Mouse (Mus musculus): ENCODE results near the gene Dqx1.
A peak's percentile ranks its signal among the peaks of the same experiment; 100 is the strongest.

Gene Dqx1

DNA sequence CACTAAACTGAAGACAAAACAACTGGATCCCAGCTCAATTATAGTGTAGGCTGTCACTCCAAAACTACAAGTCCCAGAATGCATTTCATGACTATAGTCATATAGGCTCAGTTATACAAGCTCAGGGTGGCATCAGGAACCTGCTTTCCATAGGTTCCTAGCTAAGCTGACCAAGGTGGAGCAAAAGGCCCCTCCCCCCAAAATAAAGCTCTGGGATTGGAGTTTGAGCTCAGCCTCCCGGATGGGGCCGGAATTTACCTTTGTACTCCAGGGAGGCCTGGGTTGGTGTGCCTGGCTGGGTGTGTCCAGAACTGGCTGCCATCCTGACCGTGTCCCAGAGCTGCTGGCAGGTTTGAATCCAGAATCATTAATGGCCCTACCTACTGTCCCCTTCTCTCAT, at the start of gene Dqx1:
Dqx1 (plus strand) TSS at position 55 of the 400 bp plus-strand sequence.
- peak; percentile 67 for DNase-seq (ENCODE audit: low spot score)

DNA sequence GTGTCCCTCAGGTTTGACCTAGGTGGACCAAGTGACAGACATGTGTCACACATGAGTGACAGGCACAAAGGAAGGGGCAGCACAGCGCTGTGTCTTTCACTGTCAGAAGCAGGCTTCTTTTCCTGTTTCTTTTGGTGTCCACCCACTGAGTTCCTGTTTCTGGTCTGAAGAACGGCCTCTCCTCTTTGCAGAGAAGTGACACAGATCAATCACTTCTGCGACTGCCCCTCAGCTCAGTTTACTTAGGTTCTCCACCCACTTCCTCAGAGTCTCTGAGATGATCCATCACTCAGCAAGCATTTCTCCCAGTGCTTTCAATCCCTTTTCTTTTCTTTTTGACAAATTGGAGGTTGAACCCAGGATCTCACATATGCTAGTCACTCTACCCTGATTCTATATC, 49.0 kb upstream of the Dqx1 start:
- DNase-seq (ENCODE audit: low spot score), result no peak

DNA sequence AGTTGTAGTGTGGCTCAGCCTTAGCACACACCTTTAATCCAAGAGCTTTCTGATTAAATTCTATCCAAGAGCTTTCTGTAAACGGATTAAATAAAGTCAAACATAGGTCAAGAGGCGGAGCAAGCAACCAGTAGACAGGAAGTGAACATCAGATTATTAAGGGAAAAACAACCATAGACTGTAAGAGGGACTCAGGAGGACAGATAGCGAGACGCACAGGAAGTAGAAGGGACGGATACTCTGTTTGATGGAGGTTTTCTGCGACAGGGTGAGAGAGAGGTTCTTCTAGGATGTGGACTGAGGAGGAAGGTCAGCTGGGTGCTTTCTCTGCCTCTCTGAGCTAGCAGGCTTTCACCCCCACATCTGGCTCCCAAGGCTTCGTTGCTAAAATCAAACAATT, 47.6 kb upstream of the Dqx1 start:
- DNase-seq (ENCODE audit: low spot score), result no peak

DNA sequence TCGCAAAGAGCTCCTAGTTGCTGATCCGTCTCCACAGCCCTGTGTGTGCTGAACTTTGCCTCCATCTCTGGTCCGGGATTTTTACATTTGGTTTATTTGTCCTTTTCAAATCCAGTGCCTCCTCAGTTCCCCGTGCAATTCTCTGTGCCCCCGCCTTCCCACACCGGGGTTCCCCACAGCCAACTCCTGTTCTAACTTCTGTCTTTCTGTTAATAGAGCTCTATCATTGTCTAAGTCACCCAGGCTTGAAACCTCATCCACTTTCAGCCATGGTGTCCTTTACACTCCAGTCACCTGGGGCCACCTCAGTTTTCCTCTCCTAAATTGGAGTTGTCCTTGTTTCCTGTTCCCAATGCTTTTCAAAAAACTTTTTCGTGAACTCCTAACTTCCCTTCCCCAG, 46.4 kb upstream of the Dqx1 start:
- no peak for DNase-seq (ENCODE audit: low spot score)

DNA sequence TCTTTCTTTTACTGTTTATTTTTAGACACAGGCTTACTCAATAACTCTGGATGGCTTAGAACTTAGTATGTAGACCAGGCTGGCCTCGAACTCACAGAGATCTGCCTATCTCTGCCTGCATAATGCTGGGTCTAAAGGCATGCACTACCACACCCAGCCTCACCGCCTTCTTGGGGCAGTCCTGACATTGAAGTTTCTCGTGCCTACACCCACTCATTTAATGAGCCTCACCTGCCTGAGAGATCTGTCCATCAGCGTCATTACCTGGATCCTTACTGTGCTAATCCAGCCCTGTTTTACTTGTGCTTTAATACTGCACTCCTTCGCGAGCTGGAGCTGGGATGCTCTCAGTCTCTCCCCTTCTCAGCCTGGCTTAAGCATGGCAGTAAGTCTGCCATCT, 45.9 kb upstream of the Dqx1 start:
- DNase-seq (ENCODE audit: low spot score), result no peak

DNA sequence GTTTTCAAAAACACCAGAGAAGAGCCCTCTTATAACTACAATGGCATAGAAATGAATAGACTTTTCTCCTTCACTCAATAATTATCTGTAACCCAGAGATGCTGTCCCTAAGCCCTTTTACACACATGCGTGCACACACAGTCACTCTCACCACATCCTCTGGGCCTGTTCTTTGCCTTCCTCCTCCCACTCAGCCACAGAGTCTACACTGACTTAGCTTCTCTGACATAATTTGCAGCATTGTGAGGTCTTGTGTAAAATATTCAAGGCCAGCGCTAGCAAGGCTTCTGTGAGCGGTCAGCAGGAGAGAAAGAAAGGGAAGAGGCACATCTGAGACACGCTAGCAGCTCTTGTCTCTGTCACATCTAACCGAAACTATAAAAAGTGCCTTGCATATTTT, 44.2 kb upstream of the Dqx1 start:
- no peak for DNase-seq (ENCODE audit: low spot score)

DNA sequence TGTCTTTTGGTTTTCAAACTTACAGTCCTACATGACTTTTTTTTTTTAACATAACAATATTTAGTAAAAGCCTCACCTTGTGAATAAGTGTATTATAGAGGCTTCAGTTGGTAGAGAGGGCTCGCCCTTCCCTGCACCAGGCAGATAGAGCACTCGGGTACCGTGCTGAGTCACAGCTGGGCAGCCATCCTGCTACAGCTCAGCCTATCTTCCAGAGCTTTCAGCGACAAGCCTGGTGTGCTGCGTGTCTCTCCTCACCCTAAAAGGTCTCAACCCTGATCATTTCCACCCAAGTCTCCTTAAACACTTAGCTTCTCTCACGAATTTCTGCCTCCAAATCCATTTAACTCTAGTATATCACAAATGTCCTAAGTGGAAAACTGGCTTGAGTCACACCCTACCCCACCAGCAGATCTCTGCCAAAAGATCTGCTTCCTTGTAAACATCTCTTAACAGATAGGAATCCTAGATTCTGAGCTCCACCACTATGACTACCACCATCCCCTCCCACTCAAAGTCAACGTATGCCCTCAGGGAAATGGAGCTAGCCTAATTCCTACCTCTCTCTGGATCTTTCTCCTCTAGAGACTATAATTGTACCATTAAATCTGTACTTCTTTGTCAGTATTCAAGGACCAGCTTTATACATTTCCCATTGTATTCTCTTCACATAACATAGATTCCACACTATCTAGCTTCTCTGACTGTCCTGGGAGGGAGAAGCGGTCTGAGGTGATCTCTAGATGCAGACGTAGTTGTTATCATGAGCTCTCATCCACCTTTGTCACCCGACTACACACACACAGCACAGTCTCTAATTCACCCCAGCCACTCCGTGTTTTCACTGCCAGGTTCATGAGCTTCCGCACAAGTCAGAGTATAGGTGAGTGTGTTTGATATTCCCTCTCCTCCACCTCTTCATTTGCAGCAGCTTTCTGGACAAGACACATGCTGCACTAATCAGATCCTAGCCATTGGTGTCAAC, 42.9 kb upstream of the Dqx1 start:
- DNase-seq (ENCODE audit: low spot score), result peak; percentile 47

DNA sequence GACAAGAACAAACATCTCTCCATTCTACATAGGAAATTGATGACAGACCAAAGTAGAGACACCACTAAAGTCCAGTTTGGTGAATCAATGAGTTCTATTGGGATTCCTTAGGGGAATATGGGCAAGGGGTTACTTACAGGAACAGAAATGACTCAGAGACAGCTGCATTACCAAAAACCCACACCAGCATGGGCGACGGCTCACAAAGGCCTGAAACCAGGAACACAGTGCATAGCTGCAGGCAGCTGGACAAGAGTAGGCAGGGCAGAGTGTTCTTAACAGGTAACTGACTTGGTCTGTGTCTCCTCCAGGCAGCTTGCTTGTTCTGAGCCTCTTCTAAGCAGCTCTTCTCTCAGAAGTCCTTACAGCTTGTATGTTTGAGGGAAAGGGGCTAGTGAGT, 41.9 kb upstream of the Dqx1 start:
- no peak for DNase-seq (ENCODE audit: low spot score)

DNA sequence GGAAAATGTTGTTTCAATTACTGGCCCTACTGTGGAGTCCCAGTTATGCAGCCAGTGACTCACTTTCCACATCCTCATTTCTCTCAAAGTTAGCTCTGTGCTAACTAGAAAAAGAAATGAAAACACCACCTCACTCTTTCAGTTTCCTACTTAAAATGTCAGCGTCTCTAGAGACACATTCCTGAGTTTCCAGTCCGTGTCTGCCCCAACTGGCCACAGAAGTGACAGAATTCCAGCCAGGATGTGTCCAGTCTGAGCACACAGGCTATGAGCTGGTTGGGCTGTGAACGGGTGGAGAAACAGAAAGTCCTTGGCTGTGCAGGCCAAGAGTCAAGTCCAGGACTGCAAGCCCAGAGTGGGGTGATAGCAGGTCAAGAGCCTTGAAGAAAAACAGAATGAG, 40.5 kb upstream of the Dqx1 start:
- DNase-seq (ENCODE audit: low spot score), result peak; percentile 53

DNA sequence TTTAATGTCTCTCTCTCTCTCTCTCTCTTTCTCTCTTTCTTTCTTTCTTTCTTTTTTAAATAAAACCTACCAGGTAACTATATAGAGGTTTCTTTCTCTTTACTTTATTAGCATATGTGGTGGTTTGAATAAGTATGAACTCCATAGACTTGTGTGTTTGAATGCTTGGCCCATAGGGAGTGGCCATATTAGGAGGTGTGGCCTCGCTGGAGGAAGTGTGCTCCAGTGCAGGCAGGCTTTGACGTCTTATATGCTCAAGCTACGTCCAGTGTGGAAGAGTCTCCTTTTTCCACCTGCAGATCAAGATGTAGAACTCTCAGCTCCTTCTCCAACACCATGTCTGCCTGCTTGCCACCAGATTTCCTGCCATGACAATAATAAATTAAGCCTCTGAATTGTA, 38.6 kb upstream of the Dqx1 start:
- DNase-seq (ENCODE audit: low spot score), result no peak

DNA sequence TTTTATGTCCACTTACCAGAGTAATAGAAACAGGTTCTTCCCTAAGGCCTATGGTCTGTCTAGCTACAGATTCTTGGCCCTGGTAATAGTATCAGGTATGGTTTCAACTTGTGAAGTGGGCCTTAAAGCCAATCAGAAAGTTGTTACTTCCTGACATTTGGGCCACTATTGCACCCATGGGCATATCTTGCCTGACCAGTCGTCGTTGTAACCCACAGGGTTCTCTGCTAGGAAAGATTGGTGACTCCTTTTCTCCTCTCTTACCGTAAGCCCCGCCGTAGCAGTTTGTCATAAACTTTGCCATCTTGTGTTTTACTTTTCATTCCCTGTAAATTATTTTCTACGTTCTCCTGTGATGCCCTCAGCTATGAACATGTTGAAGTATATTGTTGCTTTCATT, 37.5 kb upstream of the Dqx1 start:
- no peak for DNase-seq (ENCODE audit: low spot score)

DNA sequence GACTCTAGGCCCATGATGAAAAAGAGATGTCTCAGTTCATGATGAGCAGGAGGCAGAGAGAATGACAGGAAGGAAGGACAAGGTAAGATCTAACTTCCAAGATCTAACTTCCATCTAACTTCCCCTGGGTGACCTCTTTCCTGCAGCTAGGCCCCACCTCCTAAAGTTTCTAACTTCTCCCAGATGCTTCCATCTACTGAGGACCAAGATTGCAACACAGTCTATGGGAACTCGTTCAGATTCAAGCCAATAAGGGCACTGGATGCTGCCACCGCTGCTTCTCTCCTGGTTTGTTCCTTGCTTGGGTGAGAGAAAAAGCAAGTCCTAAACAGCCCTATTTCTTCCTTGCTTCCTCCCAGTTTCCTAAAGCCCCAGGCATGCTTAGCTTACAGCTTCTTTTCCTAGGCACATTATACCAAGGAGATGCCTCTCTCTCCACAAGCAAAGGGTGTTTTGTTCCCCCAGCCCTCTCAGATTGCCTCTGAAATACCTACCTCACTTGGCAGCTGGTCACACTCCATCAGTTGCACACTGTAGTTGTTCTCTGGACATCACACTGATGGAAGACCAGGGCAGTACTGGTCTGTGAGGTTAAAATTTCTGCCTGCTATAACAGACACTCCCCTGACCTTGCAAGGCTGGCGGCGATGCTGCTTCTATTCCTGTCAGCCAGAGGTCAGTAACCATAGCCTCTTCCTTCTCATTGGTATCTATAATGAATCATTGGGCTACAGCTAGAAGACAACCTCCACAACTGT, 36.6 kb upstream of the Dqx1 start:
- DNase-seq (ENCODE audit: low spot score), result no peak

DNA sequence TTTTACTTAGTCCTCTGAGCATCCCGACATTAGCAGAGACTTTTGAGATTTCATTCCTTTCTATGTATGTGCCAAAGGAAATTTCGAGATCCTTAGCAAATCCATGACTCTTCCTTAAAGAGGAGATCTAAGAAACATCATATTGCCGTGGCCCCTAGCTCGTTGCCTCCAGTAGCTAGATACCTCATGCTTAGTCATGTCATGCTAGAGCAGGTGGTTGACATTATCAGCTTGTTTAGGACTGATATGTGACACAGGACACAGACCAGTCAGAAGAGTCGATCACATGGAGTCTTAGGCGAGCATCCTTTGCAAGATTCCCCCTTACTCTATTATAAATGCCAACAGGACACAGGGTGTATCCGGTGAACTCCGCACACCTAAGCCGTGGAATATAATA, 34.6 kb upstream of the Dqx1 start:
- no peak for DNase-seq (ENCODE audit: low spot score)

DNA sequence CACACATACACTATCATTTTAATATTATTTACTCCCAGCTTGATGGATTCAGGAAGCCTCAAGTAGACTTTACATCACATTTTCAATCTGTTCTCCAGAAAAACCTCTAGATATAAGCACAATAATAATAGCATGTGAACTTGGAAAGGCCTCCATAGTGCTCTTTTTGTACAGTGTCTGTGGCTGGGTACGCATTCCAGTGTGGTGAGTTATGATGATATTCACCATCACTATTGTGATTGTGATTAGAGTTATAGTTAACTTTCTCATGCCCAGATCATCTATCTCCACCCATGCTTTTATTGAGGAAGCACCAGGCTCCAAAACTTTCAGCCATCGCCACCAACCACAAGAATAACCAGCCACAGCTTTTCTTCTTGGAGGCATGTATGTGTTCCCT, 33.9 kb upstream of the Dqx1 start:
- DNase-seq (ENCODE audit: low spot score), result no peak

DNA sequence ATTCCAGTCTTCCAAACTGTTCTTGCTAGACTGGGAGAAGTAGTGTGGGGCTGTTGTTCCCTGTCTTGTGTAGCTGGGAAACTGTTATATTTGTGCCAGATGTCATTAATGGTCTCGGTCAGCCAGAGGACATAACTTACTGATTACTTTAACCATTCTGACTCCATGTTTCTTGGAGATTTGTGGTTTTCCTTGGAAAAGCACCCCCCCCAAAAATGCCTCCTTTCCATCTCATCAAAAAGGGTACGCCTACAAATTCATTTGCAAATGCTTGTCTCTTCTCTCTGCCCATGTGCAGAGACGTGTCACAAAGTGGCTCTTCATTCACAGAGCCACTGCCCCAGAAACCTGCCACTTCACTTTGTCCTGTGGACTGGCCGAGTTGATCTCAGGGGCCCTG, 33.2 kb upstream of the Dqx1 start:
- no peak for DNase-seq (ENCODE audit: low spot score)

DNA sequence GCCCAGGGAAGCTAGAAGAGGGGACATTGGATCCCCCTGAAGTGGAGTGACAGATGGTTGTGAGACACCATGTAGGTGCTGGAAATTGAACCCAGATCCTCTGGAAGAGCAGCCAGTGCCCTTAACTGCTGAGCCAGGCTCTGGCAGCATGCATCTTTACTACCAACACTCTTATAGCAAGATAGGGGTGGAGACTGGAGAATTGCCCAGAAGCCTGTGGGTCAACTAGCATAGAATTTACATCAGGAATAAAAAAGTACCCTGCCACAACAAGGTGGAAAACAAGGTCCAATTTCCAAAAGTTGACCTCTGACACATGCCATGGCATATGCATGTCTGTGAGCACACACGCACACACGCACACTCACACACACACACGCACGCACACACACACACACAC, 32.4 kb upstream of the Dqx1 start:
- DNase-seq (ENCODE audit: low spot score), result no peak

DNA sequence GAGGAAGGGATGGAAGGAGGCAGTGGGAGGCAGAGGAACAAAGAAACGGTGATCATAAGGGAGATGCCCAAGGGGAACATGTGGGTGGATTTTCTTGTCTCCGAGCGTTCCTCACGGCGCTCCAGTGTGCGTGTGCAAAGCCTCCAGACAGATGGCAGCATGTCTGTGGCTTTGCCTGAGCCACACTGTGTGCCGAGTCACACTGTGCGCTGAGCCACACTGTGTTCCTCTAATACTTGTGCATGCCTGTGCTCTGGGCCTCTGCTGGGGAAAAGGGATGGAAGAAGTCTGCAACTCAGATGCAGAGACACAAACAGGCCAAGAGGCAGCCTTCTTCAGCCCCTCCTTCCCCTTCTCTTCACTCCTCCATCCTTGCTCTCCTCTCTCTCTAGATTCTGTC, 30.4 kb upstream of the Dqx1 start:
- DNase-seq (ENCODE audit: low spot score), result no peak

DNA sequence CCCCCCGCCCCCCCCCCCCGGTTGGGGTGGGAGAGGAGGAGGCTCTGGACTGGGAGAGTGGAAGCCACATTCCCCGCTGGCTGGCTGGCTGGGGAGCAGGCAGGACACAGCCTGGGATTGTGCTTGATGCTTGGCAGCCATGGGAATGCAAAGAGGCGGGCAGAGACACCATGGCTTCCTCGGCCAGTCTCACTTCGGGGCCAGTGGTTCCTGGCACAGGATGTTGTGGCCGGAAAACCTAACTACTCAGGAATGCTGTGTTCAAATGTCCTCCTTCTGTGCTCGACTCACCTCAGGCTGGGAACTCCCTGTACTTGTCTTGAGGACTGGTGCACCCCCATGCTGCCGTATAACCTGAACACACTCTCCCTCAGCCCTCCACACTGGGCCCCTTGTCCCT, 29.9 kb upstream of the Dqx1 start:
- DNase-seq (ENCODE audit: low spot score), result no peak

DNA sequence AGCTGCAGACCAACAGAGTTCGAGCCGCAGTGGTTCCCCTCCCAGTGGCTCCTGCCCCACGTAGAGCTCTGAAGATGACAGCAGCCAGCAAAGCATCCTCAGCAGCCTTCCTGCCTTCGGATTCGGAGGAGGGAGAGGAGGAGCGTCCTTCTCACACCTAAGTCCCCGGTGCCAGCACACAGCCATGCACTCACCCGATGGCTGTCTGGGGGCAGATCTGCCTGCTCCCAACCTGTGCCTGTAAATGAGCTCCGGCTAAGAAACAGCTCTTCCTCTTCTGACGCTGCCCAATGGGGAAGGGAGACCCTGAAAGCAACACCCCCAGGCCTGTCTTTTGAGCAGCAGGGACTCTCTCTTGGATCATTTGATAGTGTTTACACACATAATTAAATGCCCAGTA, 27.9 kb upstream of the Dqx1 start:
- no peak for DNase-seq (ENCODE audit: low spot score)

DNA sequence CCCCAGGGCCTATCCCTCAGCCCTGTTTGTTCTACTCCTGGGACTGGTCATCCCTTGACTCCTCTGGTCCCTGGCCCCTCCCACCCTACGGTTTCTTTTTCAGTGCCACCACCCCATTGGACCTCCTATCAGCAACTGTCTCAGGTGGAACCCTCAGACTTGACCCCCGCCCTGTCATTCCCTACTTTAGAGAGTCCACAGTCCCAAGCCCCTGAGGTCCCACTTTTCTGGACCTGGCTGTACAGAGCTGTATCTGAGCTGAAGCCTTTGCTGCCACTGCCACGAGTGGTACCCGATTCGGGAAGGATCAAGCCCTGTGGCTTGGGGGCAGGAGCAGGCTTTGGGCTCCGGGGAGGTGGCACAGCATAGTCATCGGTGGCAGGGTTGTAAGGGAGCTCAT, 26.5 kb upstream of the Dqx1 start:
- DNase-seq (ENCODE audit: low spot score), result no peak

DNA sequence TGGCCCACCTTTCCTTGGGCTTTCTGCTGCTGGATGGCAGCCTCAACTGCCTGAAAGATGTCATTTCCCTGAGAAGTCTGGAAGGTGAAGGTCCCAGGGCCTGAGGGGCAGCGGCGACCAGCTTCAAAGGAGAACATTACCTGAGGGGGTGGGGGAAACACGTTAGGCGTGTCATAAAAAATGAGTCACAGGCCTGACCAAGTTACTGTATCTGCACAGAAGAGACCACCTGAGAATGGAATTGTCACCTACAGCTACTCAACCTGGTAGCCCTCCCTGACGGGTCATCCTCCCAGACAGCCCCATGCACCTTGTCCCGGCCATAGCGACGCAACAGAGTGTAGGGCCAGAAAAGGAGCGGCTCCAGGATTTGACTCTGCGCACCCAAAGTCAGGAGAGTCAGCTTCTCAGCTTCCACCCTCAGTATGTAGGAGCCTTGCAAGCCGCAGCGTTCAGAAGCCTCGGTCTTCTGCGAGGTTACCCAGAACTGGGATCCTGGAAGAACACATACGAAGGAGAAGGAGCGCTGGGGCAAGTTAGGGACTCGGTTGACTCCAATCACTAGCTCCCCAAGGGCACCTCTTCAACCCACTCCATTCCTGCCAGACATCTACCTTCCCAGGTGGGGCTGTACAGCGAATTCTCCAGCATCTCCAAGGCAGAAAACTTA, 25.6 kb upstream of the Dqx1 start:
- DNase-seq (ENCODE audit: low spot score), result no peak

DNA sequence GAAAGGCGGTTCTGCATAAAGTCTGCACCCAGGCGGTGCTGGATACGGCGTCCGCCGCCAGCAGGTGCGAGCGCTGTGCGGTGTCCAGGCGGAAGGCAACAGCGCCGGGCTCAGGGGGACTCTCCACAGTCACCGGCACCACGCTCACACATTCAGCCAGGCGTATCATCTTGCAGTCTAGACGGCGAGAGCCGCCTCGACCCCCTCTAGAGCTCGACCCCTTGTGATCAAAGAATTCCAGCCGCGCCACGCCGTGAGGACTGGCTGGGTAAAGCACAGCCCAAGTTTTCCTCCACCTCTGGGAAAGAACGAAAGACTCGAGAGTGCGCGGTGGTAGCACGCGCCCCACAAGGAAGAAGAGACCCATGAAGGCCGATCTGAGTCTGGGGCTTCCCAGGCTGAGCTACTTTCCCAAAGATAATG, 24.9 kb upstream of the Dqx1 start:
- DNase-seq (ENCODE audit: low spot score), result peak; percentile 50

Data from urinary bladder, postnatal 14 days (tissue).